Mouse (Mus musculus) thymus, adult 2 months (tissue): ENCODE results near the gene Stk33.

ENCODE experiments used
- CTCF ChIP-seq: fragments of 200-500 bp; IDR thresholded peaks from 2 replicates; pipeline ENCODE4 v1.5.1; 2012; ENCODE audit warnings: mild to moderate bottlenecking, control low read depth, low read length, moderate library complexity, borderline replicate concordance; ENCODE audit not compliant: control insufficient read depth, poor library complexity, insufficient read depth; ENCODE audit errors: extremely low read depth
- POLR2A ChIP-seq: fragments of 200-500 bp; IDR thresholded peaks from 2 replicates; pipeline ENCODE4 v1.6.1; 2012; ENCODE audit warnings: mild to moderate bottlenecking, low read length, control low read depth, moderate library complexity; ENCODE audit not compliant: control insufficient read depth, poor library complexity, insufficient read depth; ENCODE audit errors: extremely low read depth

DNA sequence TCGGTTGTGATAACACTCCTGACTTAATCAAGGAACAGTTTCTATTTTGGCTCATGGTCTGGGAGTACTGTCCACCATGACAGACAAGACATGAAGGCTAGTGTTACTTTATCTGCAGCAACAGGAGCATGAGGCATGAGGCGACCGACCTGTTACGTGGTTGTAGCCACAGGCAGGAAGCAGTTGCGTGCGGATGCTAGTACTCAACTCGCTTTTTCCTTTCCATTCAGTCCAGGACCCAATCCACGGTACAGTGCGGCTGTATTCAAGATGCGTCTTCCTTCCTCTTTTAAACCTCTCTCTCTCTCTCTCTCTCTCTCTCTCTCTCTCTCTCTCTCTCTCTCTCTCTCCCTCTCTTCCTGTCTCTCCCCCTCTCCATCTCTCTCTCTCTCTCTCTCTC lies 194.1 kb downstream of the Stk33 start:
- no peak for TF ChIP-seq POLR2A
- no peak for TF ChIP-seq CTCF
